Mouse (Mus musculus): ENCODE results near the gene Pou3f1.

DNA sequence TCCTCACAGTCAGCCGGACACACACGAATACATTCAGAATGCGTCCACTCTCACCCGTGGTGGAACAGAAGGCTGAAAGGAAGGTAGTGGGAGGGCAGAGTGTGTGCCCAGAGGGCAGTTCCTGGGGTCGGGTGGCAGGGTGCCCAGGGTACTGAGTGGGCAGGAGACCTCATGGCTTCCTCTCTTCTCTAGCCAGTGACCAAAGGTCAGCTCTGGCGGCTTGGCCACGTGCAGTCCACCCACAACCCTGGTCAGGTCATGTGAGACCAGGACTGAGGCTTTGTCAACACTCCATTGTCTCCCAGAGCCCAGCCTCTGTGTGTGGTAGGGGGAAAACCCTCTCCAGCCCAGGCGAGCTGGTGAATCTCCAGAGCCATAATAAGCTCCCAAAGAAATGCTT is 13.6 kb downstream of the Pou3f1 start:
- TF ChIP-seq POLR2A (IDR thresholded peaks at IDR 0.05; ENCODE audit: extremely low read depth, insufficient read depth, low read length) (no peak), CTCF (IDR thresholded peaks at IDR 0.05; ENCODE audit: extremely low read depth, insufficient read depth, low read length) (no peak)
